Mouse (Mus musculus) hindbrain, embryonic 11.5 days (tissue): ENCODE data around the gene Agps. TPM values are rescaled to one million over a fixed set of nuclear protein-coding genes. Genes with fewer than 3 reads are reported as not detected.
A peak's percentile ranks its signal among the peaks of the same experiment; 100 is the strongest.
"Not testable (repeated sequence)": the region's sequence is repeated elsewhere in the genome, so short reads cannot be mapped to it uniquely, and the experiment has no call there.

Experiments used
- ATAC-seq: fragments of 200-750 bp; cut with Nextera tagmentation; 2 replicates; pipeline ENCODE4 v1.8.0; 2017; ENCODE audit warnings: mild to moderate bottlenecking, moderate TSS enrichment, moderate library complexity; ENCODE audit not compliant: low FRiP score
- DNase-seq: peaks from one replicate; pipeline ENCODE4 v3.0.0-alpha.2; 2015; ENCODE audit warnings: low spot score
- H3K27ac ChIP-seq: fragments of 300-500 bp; sonication (generic); 2 replicates; pipeline ENCODE4 v1.5.1; 2014; ENCODE audit warnings: mild to moderate bottlenecking, low read depth, low read length
- H3K27me3 ChIP-seq: fragments of 300-500 bp; sonication (generic); 2 replicates; pipeline ENCODE4 v1.6.1; 2014; ENCODE audit warnings: mild to moderate bottlenecking, low read length, moderate library complexity, mixed read lengths; ENCODE audit not compliant: control insufficient read depth, insufficient read depth
- H3K36me3 ChIP-seq: fragments of 300-500 bp; sonication (generic); 2 replicates; pipeline ENCODE4 v1.6.1; 2014; ENCODE audit warnings: mild to moderate bottlenecking, low read length, moderate library complexity, mixed read lengths; ENCODE audit not compliant: control insufficient read depth, insufficient read depth
- H3K4me1 ChIP-seq: fragments of 300-500 bp; sonication (generic); replicated peaks from 2 replicates; pipeline ENCODE4 v1.6.1; 2014; ENCODE audit warnings: low read length, mixed read lengths; ENCODE audit not compliant: control insufficient read depth, insufficient read depth
- H3K4me2 ChIP-seq: fragments of 300-500 bp; sonication (generic); replicated peaks from 2 replicates; pipeline ENCODE4 v1.6.1; 2014; ENCODE audit warnings: mild to moderate bottlenecking, low read depth, low read length
- H3K4me3 ChIP-seq: fragments of 300-500 bp; sonication (generic); 2 replicates; pipeline ENCODE4 v1.5.1; 2014; ENCODE audit warnings: low read depth, low read length
- H3K9ac ChIP-seq: fragments of 300-500 bp; sonication (generic); 2 replicates; pipeline ENCODE4 v1.6.1; 2014; ENCODE audit warnings: low read depth, low read length
- H3K9me3 ChIP-seq: fragments of 300-500 bp; sonication (generic); 2 replicates; pipeline ENCODE4 v1.6.1; 2016; ENCODE audit warnings: low read length; ENCODE audit not compliant: control insufficient read depth
- WGBS: fragments of 180-500 bp; shearing (Covaris S2); extraction: QIAGEN DNeasy Blood & Tissue Kit; methylation state at CpG from one replicate; pipeline ENCODE4 v1.1.7; 2014; 5-methylcytosine and 5-hydroxymethylcytosine counted together
- polyA plus RNA-seq: library from polyadenylated mRNA; unstranded; fragments of >200 nt; fragmentation: Nextera tagmentation; extraction: Ambion mirVana; gene quantifications from 2 replicates; pipeline ENCODE4 v1.2.1, GENCODE M21; 2014

Gene Agps
- polyA plus RNA-seq, 1 experiment from 2014 or later: 50.7 TPM

- no peak overlapping the region for H3K27ac ChIP-seq
- no peaks in the 10 kb centered on the region for H3K36me3 ChIP-seq
- no peak overlapping the region for H3K9ac ChIP-seq
- H3K9me3 ChIP-seq: no peaks in the 10 kb centered on the region
- ATAC-seq (no peak), DNase-seq (no peak)
- no peaks in the 10 kb centered on the region for H3K27me3 ChIP-seq
- H3K4me1 ChIP-seq: no peaks in the 10 kb centered on the region
- no peak overlapping the region for H3K4me3 ChIP-seq
- WGBS: 76% methylated on average over 9 of the region's 9 CpGs
- no peak overlapping the region for H3K4me2 ChIP-seq
Measured at GRCm38 (mm10) chr2:75974131-75974530, 142.2 kb downstream of the Agps start.

- H3K4me3 ChIP-seq, H3K9ac ChIP-seq, H3K9me3 ChIP-seq, H3K27ac ChIP-seq, DNase-seq, H3K4me1 ChIP-seq, H3K4me2 ChIP-seq, ATAC-seq, H3K27me3 ChIP-seq, H3K36me3 ChIP-seq: not testable (repeated sequence)
- WGBS: 90% methylated on average over 2 of the region's 2 CpGs
Measured at GRCm38 (mm10) chr2:75976070-75976469, 144.1 kb downstream of the Agps start.

- H3K27me3 ChIP-seq, H3K4me3 ChIP-seq, H3K9me3 ChIP-seq, H3K36me3 ChIP-seq, H3K4me2 ChIP-seq, H3K4me1 ChIP-seq, ATAC-seq, H3K27ac ChIP-seq, H3K9ac ChIP-seq: not testable (repeated sequence)
- peak; percentile 50 for DNase-seq
- WGBS: 26% methylated on average over 16 of the region's 24 CpGs
Measured at GRCm38 (mm10) chr2:75977752-75978368, 145.9 kb downstream of the Agps start, which contains the start of gene Ttc30a2. Ttc30a2 (minus strand) TSS chr2:75978170.

Other genes with a start within 250 kb of the Agps start
- gene Hnrnpa3, start 172.9 kb upstream of the Agps start, polyA plus RNA-seq: 304 and 320 TPM in 2 replicates
- gene Nfe2l2, start 127.5 kb upstream of the Agps start, polyA plus RNA-seq: 28.4 and 28.5 TPM in 2 replicates
- 10.6 and 13.9 TPM in 2 replicates for gene Ttc30b, start 106.4 kb downstream of the Agps start, polyA plus RNA-seq
- 0.86 and 1.2 TPM in 2 replicates for gene Ttc30a2, start 146.0 kb downstream of the Agps start, polyA plus RNA-seq
- 9.2 and 12.1 TPM in 2 replicates for gene Ttc30a1, start 149.8 kb downstream of the Agps start, polyA plus RNA-seq